Mouse (Mus musculus): ENCODE measurements around the gene Gm18596.
"Not testable (repeated sequence)": the region's sequence is repeated elsewhere in the genome, so short reads cannot be mapped to it uniquely, and the experiment has no call there.

DNA sequence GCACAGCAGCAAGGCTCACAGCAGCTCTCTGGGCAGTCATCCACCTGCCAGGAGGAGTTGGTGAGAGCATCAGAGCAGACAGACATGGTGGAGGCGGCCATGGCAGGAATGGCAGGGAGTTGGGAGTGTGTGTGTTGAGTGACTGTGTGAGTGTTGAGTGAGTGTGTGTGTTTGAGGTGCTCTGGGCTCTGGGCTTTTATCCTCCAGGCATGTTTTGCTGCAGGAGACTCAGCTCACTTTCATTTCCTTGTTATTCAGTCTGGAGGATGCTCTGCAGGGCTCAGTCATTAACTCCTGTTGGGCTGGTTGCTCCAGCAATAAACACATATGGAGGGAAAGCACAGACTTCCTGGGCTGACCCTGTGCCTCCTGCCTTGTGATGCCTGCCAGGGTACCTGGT, 34.4 kb upstream of the Gm18596 start, which contains the start of gene Gm7138:
- TF ChIP-seq CTCF, EP300 (IDR thresholded peaks at IDR 0.05; ENCODE audit: low read depth): not testable (repeated sequence)
